Mouse (Mus musculus) stomach, embryonic 16.5 days (tissue): ENCODE measurements around the gene Serf2. TPM values are rescaled to one million over a fixed set of nuclear protein-coding genes. Genes with fewer than 3 reads are reported as not detected.
A peak's percentile ranks its signal among the peaks of the same experiment; 100 is the strongest.

ENCODE experiments used
- ATAC-seq: fragments of 200-750 bp; cut with Nextera tagmentation; 2 replicates; pipeline ENCODE4 v1.8.0; 2017; ENCODE audit warnings: moderate number of reproducible peaks, moderate TSS enrichment; ENCODE audit not compliant: insufficient read depth, low FRiP score
- H3K27ac ChIP-seq: fragments of 300-500 bp; sonication (generic); 2 replicates; pipeline ENCODE4 v1.5.1; 2014; ENCODE audit warnings: low read length
- H3K27me3 ChIP-seq: fragments of 300-500 bp; sonication (generic); 2 replicates; pipeline ENCODE4 v1.6.1; 2014; ENCODE audit warnings: low read length, control low read depth, mixed read lengths; ENCODE audit not compliant: control insufficient read depth, insufficient read depth
- H3K36me3 ChIP-seq: fragments of 300-500 bp; sonication (generic); 2 replicates; pipeline ENCODE4 v1.6.1; 2014; ENCODE audit warnings: low read length; ENCODE audit not compliant: control insufficient read depth, insufficient read depth
- H3K4me1 ChIP-seq: fragments of 300-500 bp; sonication (generic); 2 replicates; pipeline ENCODE4 v1.6.1; 2014; ENCODE audit warnings: low read length, control low read depth, mixed read lengths; ENCODE audit not compliant: control insufficient read depth, insufficient read depth
- H3K4me2 ChIP-seq: fragments of 300-500 bp; sonication (generic); 2 replicates; pipeline ENCODE4 v1.6.1; 2014; ENCODE audit warnings: low read depth, low read length, mixed read lengths
- H3K4me3 ChIP-seq: fragments of 300-500 bp; sonication (generic); replicated peaks from 2 replicates; pipeline ENCODE4 v1.5.1; 2014; ENCODE audit warnings: mild to moderate bottlenecking, low read length
- H3K9ac ChIP-seq: fragments of 300-500 bp; sonication (generic); 2 replicates; pipeline ENCODE4 v1.6.1; 2014; ENCODE audit warnings: low read length
- H3K9me3 ChIP-seq: fragments of 300-500 bp; sonication (generic); replicated peaks from 2 replicates; pipeline ENCODE4 v1.6.1; 2016; ENCODE audit warnings: low read length, control low read depth; ENCODE audit not compliant: control insufficient read depth
- WGBS: fragments of 180-500 bp; shearing (Covaris S2); extraction: QIAGEN DNeasy Blood & Tissue Kit; methylation state at CpG from one replicate; pipeline ENCODE4 v1.1.7; 2014; 5-methylcytosine and 5-hydroxymethylcytosine counted together
- polyA plus RNA-seq: library from polyadenylated mRNA; unstranded; fragments of >200 nt; fragmentation: Nextera tagmentation; extraction: Ambion mirVana; gene quantifications from 2 replicates; pipeline ENCODE4 v1.2.1, GENCODE M21; 2015

The Serf2 gene
- 439 and 496 TPM in 2 replicates for polyA plus RNA-seq

DNA sequence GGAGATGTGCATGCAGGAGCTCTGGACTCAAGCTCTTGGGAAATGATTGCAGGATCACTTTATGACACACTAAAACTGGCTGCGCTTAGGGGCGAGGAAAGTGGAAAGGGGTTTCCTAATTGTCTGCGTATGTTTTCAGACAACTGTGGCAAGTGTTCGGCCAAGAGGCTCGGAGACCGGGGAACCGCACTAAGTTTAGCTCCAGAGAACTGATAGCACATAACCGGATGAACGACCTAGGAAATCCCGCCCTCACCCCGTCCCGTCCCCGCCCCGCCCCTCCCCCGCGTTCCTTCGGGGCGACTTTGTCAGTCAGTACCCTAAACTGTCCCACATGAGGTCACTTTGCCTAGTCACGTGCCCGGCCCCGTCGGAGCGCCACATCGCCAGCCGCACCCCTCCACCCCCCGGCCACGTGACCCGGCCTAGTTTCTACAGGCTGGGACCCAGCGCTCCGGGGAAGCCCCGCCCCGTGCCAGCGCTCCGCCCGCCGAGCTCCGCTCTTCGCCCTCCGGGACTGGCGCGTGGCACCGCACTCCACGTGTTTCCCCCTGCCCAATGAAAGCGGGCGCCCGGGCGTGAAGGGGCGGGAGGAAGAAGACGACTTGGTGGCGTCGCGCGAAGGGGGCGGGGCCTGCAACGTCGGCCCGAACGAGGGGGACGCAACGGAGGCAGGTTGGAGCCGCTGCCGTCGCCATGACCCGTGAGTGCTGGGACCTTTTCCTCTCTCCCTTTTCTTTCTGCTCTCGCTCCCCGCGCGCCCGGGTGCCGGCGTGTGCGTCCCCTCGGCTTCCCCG, at the start of gene Serf2:
Gene Serf2 (plus strand): TSS at position 457 of the 797 bp plus-strand sequence.
- Histone ChIP-seq H3K9me3 (no peaks in the 10 kb centered on the region), H3K9ac (peak within 1 kb of the TSS; percentile 96), H3K4me2 (peak within 1 kb of the TSS; percentile 91), H3K27me3 (no peaks in the 10 kb centered on the region), H3K4me3 (peak within 1 kb of the TSS; percentile 94), H3K4me1 (peaks cover 22% of the 10 kb centered on the region; the same call in 1 of the 2 replicates), H3K36me3 (no peaks in the 10 kb centered on the region), H3K27ac (peak within 1 kb of the TSS; percentile 97)
- under 1% methylated on average over 68 of the region's 74 CpGs for WGBS
- peak; percentile 98 for ATAC-seq

DNA sequence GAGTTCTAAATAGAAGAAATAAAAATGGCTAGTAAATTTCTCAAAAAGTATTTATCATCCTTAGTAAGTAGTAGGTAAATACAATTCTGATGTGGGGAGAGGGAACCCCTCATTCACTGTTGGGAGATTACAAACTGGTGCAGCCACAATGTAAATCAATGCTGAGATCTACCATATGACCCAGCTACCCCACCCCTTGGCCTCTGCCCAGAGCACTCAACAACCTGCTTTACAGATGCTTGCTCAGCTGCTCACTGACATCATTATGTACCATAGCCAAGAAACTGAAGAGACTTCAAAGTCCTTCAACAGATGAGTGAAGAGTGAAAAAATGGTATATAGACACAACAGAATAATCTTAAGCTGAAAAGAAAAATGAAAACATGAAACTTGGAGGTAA, 45.7 kb upstream of the Serf2 start:
- no peak overlapping the region for H3K27ac ChIP-seq
- H3K4me2 ChIP-seq, result no peak overlapping the region
- no peak for ATAC-seq

DNA sequence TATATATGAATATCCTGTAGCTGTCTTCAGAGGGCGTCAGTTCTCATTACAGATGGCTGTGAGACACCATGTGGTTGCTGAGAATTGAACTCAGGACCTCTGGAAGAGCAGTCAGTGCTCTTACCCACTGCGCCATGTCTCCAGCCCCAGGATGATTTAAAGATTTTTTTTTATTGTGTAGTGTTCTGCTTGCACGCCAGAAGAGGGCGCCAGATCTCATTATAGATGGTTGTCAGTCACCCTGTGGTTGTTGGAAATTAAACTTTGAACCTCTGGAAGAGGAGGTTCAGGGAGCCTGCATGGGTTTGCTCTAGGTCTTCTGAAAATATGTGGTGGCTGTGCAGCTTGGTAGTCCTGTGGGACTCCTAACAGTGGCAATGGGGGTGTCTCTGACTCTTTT, 40.8 kb upstream of the Serf2 start:
- no peak overlapping the region for H3K4me3 ChIP-seq
- no peak overlapping the region for H3K27ac ChIP-seq
- ATAC-seq, result no peak
- no peaks in the 10 kb centered on the region for H3K4me1 ChIP-seq
- H3K4me2 ChIP-seq, result no peak overlapping the region
- WGBS, result 37% methylated on average over 4 of the region's 4 CpGs
- H3K27me3 ChIP-seq, result no peaks in the 10 kb centered on the region
- no peak overlapping the region for H3K9ac ChIP-seq
- no peaks in the 10 kb centered on the region for H3K9me3 ChIP-seq
- no peaks in the 10 kb centered on the region for H3K36me3 ChIP-seq

More for the DNA sequence above, 45.7 kb upstream of the Serf2 start:
- no peaks in the 10 kb centered on the region for H3K36me3 ChIP-seq
- no peaks in the 10 kb centered on the region for H3K4me1 ChIP-seq
- no peaks in the 10 kb centered on the region for H3K27me3 ChIP-seq
- no peak overlapping the region for H3K4me3 ChIP-seq
- no peaks in the 10 kb centered on the region for H3K9me3 ChIP-seq
- no peak overlapping the region for H3K9ac ChIP-seq

DNA sequence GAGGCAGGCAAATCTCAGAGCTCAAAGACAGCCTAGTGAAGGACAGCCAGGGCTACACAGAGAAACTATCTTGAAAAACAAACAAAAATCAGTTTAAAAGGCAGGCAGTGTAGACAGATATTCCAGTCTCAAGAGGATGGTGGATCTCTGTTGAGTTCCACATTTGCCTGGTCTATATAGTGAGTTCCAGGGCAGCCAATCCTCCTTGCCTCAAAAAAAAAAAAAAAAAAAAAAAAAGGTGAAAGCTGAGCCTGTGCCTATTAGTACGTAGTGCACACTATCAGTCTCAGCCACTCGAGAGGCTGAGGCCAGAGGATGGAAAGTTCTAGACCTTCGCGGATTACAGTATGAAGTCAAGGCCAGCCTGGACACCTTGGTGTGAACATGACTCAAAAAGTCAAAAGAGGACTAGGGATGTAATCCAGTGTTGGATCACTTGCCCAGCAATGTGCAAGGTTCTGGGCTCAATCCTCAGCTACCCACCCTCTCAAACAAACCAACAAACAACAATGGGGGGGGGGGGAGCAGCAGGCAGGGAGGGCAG, 36.1 kb upstream of the Serf2 start:
- H3K27ac ChIP-seq, result peak overlapping the region; percentile 96
- WGBS, result 8% methylated on average over 4 of the region's 4 CpGs
- peak overlapping the region; percentile 100 for H3K4me3 ChIP-seq
- H3K9me3 ChIP-seq, result no peaks in the 10 kb centered on the region
- 0 out of 2 replicates have a peak, but pooled peaks have one; percentile 1 for ATAC-seq
- no peaks in the 10 kb centered on the region for H3K36me3 ChIP-seq
- peak overlapping the region; percentile 80 for H3K4me2 ChIP-seq
- no peaks in the 10 kb centered on the region for H3K27me3 ChIP-seq
- peaks cover 19% of the 10 kb centered on the region for H3K4me1 ChIP-seq
- peak overlapping the region; percentile 99 for H3K9ac ChIP-seq

DNA sequence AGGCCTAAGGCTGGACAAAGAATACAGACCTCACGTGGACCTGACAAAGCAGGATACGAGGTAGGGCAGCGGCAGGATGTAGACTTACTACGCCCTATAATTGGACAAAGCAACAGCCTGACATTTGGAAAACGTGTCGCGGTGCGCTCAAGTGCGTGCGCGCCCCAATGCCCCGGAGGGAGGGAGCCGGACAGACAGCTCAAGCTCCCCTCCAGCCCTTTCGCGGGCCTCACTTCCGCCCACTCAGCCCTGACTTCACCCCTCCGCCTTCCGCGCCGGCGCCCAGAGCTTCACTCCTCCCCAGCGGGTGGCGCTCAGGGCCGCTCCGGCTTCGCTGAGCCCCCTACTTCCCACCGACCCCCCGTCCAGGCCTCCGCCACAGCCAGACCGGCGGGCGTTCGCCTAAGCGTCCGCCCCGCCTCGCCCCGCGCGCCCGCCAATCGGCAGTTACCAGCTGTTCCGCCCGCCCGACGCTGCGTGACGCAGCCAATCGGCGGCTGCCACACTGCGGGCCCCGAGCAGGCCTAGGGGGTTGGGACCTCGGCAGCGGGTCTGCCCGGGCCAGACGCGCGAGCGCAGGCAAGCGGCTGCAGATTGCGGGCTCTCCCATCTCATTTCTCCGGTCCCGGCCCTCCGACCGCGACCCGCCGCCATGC, 35.5 kb upstream of the Serf2 start, which contains the start of the genes Pdia3 and Catsper2:
Gene Pdia3 (plus strand): TSS at position 389 of the 656 bp plus-strand sequence.
Gene Catsper2 (minus strand): TSS at position 406 of the 656 bp plus-strand sequence.
- WGBS, result under 1% methylated on average over 61 of the region's 68 CpGs
- ATAC-seq, result peak; percentile 98
- H3K27me3 ChIP-seq, result no peaks in the 10 kb centered on the region

DNA sequence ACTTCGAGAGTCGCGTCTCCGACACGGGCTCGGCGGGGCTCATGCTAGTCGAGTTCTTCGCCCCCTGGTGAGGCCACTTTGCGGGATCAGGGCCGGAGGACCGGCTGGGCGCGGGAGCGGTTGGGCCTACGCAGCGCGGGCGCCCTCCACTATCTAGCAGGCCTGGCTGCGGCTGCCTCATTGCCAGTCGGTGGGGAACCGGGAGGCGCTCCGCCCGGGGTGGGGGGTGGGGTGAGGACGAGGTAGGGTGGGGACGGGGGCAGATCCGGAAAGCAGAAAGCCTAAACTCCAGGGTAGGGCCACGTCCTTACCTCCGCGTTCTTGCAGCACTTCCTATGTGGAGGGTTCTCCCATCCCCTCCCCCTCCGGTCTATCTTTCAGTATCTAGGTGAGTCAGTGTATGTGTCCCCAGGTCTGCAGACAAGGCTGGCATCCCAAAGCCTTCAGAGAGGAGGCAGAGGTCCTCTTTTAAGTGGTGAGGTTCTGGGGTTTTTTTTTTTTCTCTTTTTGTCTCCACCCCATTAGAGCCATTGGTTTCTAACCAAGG, 34.8 kb upstream of the Serf2 start:
- H3K4me3 ChIP-seq, result peak overlapping the region; percentile 100
- peaks cover 27% of the 10 kb centered on the region for H3K4me1 ChIP-seq
- H3K9me3 ChIP-seq, result no peaks in the 10 kb centered on the region
- H3K27ac ChIP-seq, result peak overlapping the region; percentile 99
- peak; percentile 25; the same call in 1 of the 2 replicates for ATAC-seq
- H3K9ac ChIP-seq, result peak overlapping the region; percentile 99
- no peaks in the 10 kb centered on the region for H3K27me3 ChIP-seq
- H3K36me3 ChIP-seq, result peaks cover 4% of the 10 kb centered on the region
- under 1% methylated on average over 32 of the region's 32 CpGs for WGBS
- H3K4me2 ChIP-seq, result peak overlapping the region; percentile 78

More for the DNA sequence above, 35.5 kb upstream of the Serf2 start, which contains the start of the genes Pdia3 and Catsper2:
- Histone ChIP-seq H3K9ac (peak within 1 kb of the TSS; percentile 99), H3K36me3 (no peaks in the 10 kb centered on the region; the same call in none of the 2 replicates), H3K27ac (peak within 1 kb of the TSS; percentile 99), H3K4me2 (peak within 1 kb of the TSS; percentile 80), H3K9me3 (no peaks in the 10 kb centered on the region), H3K4me1 (peaks cover 21% of the 10 kb centered on the region), H3K4me3 (peak within 1 kb of the TSS; percentile 100)

DNA sequence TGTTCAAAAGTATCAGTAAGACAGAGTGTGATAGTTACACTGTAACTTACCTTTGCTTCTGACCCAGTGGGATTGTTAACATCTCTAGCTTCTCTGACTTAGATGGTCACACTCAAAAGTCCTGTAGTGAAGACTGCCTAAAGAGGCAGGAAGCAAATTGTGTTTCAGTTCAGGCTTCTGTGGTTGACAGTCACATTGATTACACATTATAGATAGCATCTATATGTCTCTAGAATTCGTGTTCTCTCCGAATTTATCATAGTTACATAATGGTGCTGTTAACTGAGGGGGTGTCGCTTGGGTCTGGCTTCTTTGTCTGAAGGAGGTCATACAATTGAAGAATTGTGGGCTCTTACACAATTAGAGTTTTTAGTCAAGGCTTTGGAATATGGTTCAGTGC, 33.9 kb upstream of the Serf2 start:
- Histone ChIP-seq H3K36me3 (peaks cover 4% of the 10 kb centered on the region), H3K9ac (peak overlapping the region; percentile 60; the same call in 1 of the 2 replicates), H3K9me3 (no peaks in the 10 kb centered on the region), H3K4me2 (peak overlapping the region; percentile 78), H3K27ac (no peak overlapping the region), H3K27me3 (no peaks in the 10 kb centered on the region), H3K4me1 (peaks cover 30% of the 10 kb centered on the region), H3K4me3 (peak overlapping the region; percentile 100)
- 30% methylated on average over 3 of the region's 3 CpGs for WGBS
- ATAC-seq, result no peak

DNA sequence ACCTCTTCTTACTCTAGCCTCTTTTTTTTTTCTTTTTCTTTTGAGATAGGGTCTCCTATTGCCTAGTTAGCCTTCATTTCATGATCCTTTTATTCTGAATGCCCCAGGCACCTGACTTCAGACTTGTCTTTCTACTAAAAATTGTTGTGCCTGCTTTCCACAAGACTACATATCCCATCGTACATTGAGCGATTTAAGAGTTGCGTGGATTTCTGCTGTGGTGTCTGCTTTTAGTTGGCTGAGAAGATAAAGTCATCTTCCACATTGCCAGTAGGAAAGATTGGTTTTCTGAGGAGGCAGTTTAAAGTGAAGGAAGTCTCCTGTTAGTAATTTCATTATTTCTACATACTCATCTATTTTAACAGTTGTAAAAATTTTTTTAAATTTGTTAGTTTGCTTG, 33.4 kb upstream of the Serf2 start:
- H3K9me3 ChIP-seq, result no peaks in the 10 kb centered on the region
- H3K27ac ChIP-seq, result no peak overlapping the region
- no peak for ATAC-seq
- no peaks in the 10 kb centered on the region for H3K27me3 ChIP-seq
- H3K4me1 ChIP-seq, result peaks cover 30% of the 10 kb centered on the region
- H3K36me3 ChIP-seq, result peaks cover 4% of the 10 kb centered on the region
- WGBS, result 67% methylated on average over 3 of the region's 3 CpGs
- no peak overlapping the region for H3K9ac ChIP-seq
- H3K4me3 ChIP-seq, result peak overlapping the region; percentile 100
- H3K4me2 ChIP-seq, result peak overlapping the region; percentile 78
